Mouse (Mus musculus): Measurements from ENCODE around the gene Ppa2. TPM values are rescaled to one million over a fixed set of nuclear protein-coding genes. Genes with fewer than 3 reads are reported as not detected.

Gene Ppa2
- total RNA-seq (2021): 10 to 100 TPM; 51.3 to 55.5 TPM
- long read RNA-seq, experiment 1, transcript Ppa2-201 (12 exons, 1,226 nt): major isoform, 51 of 58 reads
- long read RNA-seq, experiment 1, partial matches to known transcripts: 3 of 58 reads
- long read RNA-seq, experiment 1, other reads (novel, unspliced or antisense): 4 of 58 reads
- long read RNA-seq, experiment 2, transcript Ppa2-201 (12 exons, 1,226 nt): major isoform, 46 of 53 reads
- long read RNA-seq, experiment 2, partial matches to known transcripts: 0 of 53 reads
- long read RNA-seq, experiment 2, other reads (novel, unspliced or antisense): 6 of 53 reads

- peak; percentile 67 for DNase-seq (ENCODE audit: low spot score)
These were observed at the start of gene Ppa2 for GRCm38 (mm10) chr3:133309954-133310808. Gene Ppa2, plus strand, starts transcription at chr3:133310110.

- DNase-seq (ENCODE audit: low spot score): peak; percentile 41
These were observed 38.0 kb upstream of the Ppa2 start for GRCm38 (mm10) chr3:133271887-133272286.

- DNase-seq (ENCODE audit: low spot score): no peak
These were observed 25.3 kb upstream of the Ppa2 start for GRCm38 (mm10) chr3:133284587-133284986.

- no peak for DNase-seq (ENCODE audit: low spot score)
These were observed 21.1 kb upstream of the Ppa2 start for GRCm38 (mm10) chr3:133288795-133289194.

- DNase-seq (ENCODE audit: low spot score): no peak
These were observed 5.6 kb upstream of the Ppa2 start for GRCm38 (mm10) chr3:133304328-133304727.

- DNase-seq (ENCODE audit: low spot score): no peak
These were observed 1.5 kb upstream of the Ppa2 start for GRCm38 (mm10) chr3:133308361-133308760.

GRCm38 (mm10) chr3:133309359-133309758 is 551 bp upstream of the Ppa2 start:
- no peak for DNase-seq (ENCODE audit: low spot score)

GRCm38 (mm10) chr3:133310809-133311179 is 884 bp downstream of the Ppa2 start:
- DNase-seq (ENCODE audit: low spot score): peak; percentile 10

GRCm38 (mm10) chr3:133312331-133312730 is 2.4 kb downstream of the Ppa2 start:
- DNase-seq (ENCODE audit: low spot score): no peak

- no peak for DNase-seq (ENCODE audit: low spot score)
These were observed 2.9 kb downstream of the Ppa2 start for GRCm38 (mm10) chr3:133312850-133313249.

- no peak for DNase-seq (ENCODE audit: low spot score)
These were observed 3.7 kb downstream of the Ppa2 start for GRCm38 (mm10) chr3:133313491-133314199.

- DNase-seq (ENCODE audit: low spot score): peak; percentile 79
These were observed 4.6 kb downstream of the Ppa2 start for GRCm38 (mm10) chr3:133314475-133314874.

GRCm38 (mm10) chr3:133315011-133315410 is 5.1 kb downstream of the Ppa2 start:
- DNase-seq (ENCODE audit: low spot score): no peak

GRCm38 (mm10) chr3:133315647-133316046 is 5.7 kb downstream of the Ppa2 start:
- no peak for DNase-seq (ENCODE audit: low spot score)

GRCm38 (mm10) chr3:133317845-133318244 is 7.9 kb downstream of the Ppa2 start:
- no peak for DNase-seq (ENCODE audit: low spot score)

GRCm38 (mm10) chr3:133318596-133318995 is 8.7 kb downstream of the Ppa2 start:
- DNase-seq (ENCODE audit: low spot score): no peak

GRCm38 (mm10) chr3:133319795-133320194 is 9.9 kb downstream of the Ppa2 start:
- no peak for DNase-seq (ENCODE audit: low spot score)

- no peak for DNase-seq (ENCODE audit: low spot score)
These were observed 10.4 kb downstream of the Ppa2 start for GRCm38 (mm10) chr3:133320313-133320712.

- DNase-seq (ENCODE audit: low spot score): no peak
These were observed 12.0 kb downstream of the Ppa2 start for GRCm38 (mm10) chr3:133321928-133322327.

- DNase-seq (ENCODE audit: low spot score): no peak
These were observed 12.6 kb downstream of the Ppa2 start for GRCm38 (mm10) chr3:133322552-133322951.

GRCm38 (mm10) chr3:133325135-133325534 is 15.2 kb downstream of the Ppa2 start:
- DNase-seq (ENCODE audit: low spot score): no peak

GRCm38 (mm10) chr3:133328551-133328950 is 18.6 kb downstream of the Ppa2 start:
- DNase-seq (ENCODE audit: low spot score): no peak
